Mouse (Mus musculus) midbrain, embryonic 15.5 days (tissue): ENCODE measurements around the gene Manf. TPM values are rescaled to one million over a fixed set of nuclear protein-coding genes. Genes with fewer than 3 reads are reported as not detected.
A peak's percentile ranks its signal among the peaks of the same experiment; 100 is the strongest.

Source experiments
- ATAC-seq: fragments of 200-750 bp; cut with Nextera tagmentation; replicated peaks from 2 replicates; pipeline ENCODE4 v1.8.0; 2017; ENCODE audit warnings: moderate TSS enrichment
- H3K27ac ChIP-seq: fragments of 300-500 bp; sonication (generic); 2 replicates; pipeline ENCODE4 v1.5.1; 2015; ENCODE audit warnings: mild to moderate bottlenecking, inconsistent platforms
- H3K27me3 ChIP-seq: fragments of 300-500 bp; sonication (generic); replicated peaks from 2 replicates; pipeline ENCODE4 v1.6.1; 2015; ENCODE audit warnings: inconsistent platforms
- H3K36me3 ChIP-seq: fragments of 300-500 bp; sonication (generic); replicated peaks from 2 replicates; pipeline ENCODE4 v1.6.1; 2015; ENCODE audit warnings: inconsistent platforms
- H3K4me1 ChIP-seq: fragments of 300-500 bp; sonication (generic); 2 replicates; pipeline ENCODE4 v1.6.1; 2015; ENCODE audit warnings: inconsistent platforms
- H3K4me2 ChIP-seq: fragments of 300-500 bp; sonication (generic); 2 replicates; pipeline ENCODE4 v1.6.1; 2015; ENCODE audit warnings: inconsistent platforms, mild to moderate bottlenecking, moderate library complexity
- H3K4me3 ChIP-seq: fragments of 300-500 bp; sonication (generic); 2 replicates; pipeline ENCODE4 v1.5.1; 2015; ENCODE audit warnings: mild to moderate bottlenecking, inconsistent platforms
- H3K9ac ChIP-seq: fragments of 300-500 bp; sonication (generic); 2 replicates; pipeline ENCODE4 v1.6.1; 2015; ENCODE audit warnings: mild to moderate bottlenecking, inconsistent platforms
- H3K9me3 ChIP-seq: fragments of 300-500 bp; sonication (generic); 2 replicates; pipeline ENCODE4 v1.6.1; 2016; ENCODE audit warnings: inconsistent platforms
- WGBS: fragments of 180-500 bp; shearing (Covaris S2); methylation state at CpG from one replicate; pipeline ENCODE4 v1.1.7; 2015; ENCODE audit warnings: mixed read lengths; 5-methylcytosine and 5-hydroxymethylcytosine counted together
- polyA plus RNA-seq: library from polyadenylated mRNA; unstranded; fragments of >200 nt; fragmentation: Nextera tagmentation; extraction: Ambion mirVana; gene quantifications from 2 replicates; pipeline ENCODE4 v1.2.1, GENCODE M21; 2015

Gene Manf
- polyA plus RNA-seq, 1 experiment from 2014 or later = 168 TPM

- Histone ChIP-seq H3K9ac (no peak overlapping the region), H3K4me3 (no peak overlapping the region), H3K27ac (no peak overlapping the region), H3K9me3 (no peaks in the 10 kb centered on the region), H3K27me3 (no peaks in the 10 kb centered on the region), H3K4me1 (peaks cover 51% of the 10 kb centered on the region), H3K36me3 (peaks cover 40% of the 10 kb centered on the region), H3K4me2 (no peak overlapping the region)
- 54% methylated on average over 4 of the region's 4 CpGs for WGBS
- ATAC-seq = no peak
These were observed 10.6 kb downstream of the Manf start for GRCm38 (mm10) chr9:106881071-106881755.

DNA sequence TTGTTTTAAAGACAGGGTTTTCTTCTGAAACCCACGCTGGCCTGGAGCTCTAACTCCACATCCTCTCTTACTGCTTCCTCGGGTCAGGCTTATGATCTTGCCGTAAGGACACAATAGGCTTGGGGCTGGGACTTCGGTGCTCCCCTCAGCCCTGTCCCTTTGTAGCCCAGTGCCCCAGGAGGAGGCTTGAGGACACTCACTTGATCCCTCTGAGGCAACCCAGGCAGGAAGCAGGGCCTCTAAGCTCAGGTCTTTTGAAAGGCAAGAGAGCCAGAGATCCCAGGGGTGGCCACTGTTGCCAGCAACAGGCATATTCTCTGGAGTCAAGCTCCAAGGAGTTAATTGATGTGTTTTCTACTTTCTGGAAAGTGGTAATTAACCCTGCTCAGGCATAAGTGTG, 12.3 kb downstream of the Manf start:
- H3K27ac ChIP-seq = no peak overlapping the region
- H3K36me3 ChIP-seq = peaks cover 55% of the 10 kb centered on the region
- WGBS = 46% methylated on average over 4 of the region's 4 CpGs
- no peak for ATAC-seq
- H3K27me3 ChIP-seq = no peaks in the 10 kb centered on the region
- H3K4me2 ChIP-seq = no peak overlapping the region
- H3K4me3 ChIP-seq = no peak overlapping the region
- peaks cover 36% of the 10 kb centered on the region for H3K4me1 ChIP-seq
- no peaks in the 10 kb centered on the region for H3K9me3 ChIP-seq
- H3K9ac ChIP-seq = no peak overlapping the region

DNA sequence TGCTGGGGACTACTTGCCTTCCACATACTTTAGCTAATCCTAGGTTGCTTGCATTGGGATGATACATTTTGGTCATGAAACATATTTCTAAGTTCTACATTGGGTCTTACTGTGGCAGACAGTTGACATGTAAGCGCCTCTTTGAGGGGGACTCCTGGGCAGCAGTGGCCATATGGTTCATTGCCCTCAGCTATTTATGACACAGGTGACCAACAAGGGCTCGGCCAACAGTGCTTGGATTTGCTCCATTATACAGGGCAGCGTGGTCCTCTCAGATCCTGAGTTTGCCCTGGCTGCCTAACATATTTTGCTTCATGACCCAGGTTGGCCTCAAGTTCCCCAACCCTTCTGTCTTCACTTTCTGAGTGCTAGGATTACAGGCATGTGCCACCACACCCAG, 15.1 kb downstream of the Manf start:
- H3K9me3 ChIP-seq = no peaks in the 10 kb centered on the region
- H3K4me3 ChIP-seq = no peak overlapping the region
- no peaks in the 10 kb centered on the region for H3K27me3 ChIP-seq
- H3K36me3 ChIP-seq = peaks cover 55% of the 10 kb centered on the region
- H3K4me2 ChIP-seq = no peak overlapping the region
- ATAC-seq = no peak
- H3K27ac ChIP-seq = no peak overlapping the region
- H3K9ac ChIP-seq = no peak overlapping the region
- WGBS = 89% methylated on average over 3 of the region's 3 CpGs
- peaks cover 8% of the 10 kb centered on the region; the same call in 1 of the 2 replicates for H3K4me1 ChIP-seq

DNA sequence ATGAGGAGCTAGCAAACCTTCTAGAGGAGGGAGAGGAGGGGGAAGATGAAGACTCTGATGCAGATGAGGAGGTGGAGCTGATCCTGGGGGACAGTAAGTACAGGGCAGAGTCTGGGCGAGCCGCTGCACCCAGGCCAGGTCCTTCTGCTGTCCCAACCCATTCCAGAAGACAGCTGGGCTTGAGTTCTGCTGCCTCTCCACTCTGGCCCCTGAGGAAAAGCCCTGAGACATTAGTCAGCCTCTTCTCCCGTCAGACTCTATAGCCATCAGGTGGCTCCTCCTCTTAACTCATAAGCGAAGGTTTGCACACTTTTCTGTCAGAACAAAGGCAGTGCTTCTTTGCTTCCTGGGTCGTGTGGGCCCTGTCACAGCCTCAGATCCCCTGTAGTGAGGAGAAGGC, 17.6 kb downstream of the Manf start:
- peaks cover 47% of the 10 kb centered on the region for H3K36me3 ChIP-seq
- no peak for ATAC-seq
- WGBS = 88% methylated on average over 5 of the region's 5 CpGs
- no peak overlapping the region for H3K27ac ChIP-seq
- no peaks in the 10 kb centered on the region for H3K4me1 ChIP-seq
- H3K4me3 ChIP-seq = no peak overlapping the region
- H3K4me2 ChIP-seq = no peak overlapping the region
- H3K9ac ChIP-seq = no peak overlapping the region
- H3K9me3 ChIP-seq = no peaks in the 10 kb centered on the region
- no peaks in the 10 kb centered on the region for H3K27me3 ChIP-seq

GRCm38 (mm10) chr9:106858036-106858435, 33.7 kb downstream of the Manf start:
- Histone ChIP-seq H3K27me3 (no peaks in the 10 kb centered on the region), H3K9me3 (no peaks in the 10 kb centered on the region), H3K27ac (no peak overlapping the region), H3K4me3 (no peak overlapping the region), H3K4me2 (no peak overlapping the region), H3K4me1 (no peaks in the 10 kb centered on the region), H3K36me3 (peaks cover 44% of the 10 kb centered on the region), H3K9ac (no peak overlapping the region)
- ATAC-seq = no peak
- WGBS = 93% methylated on average over 11 of the region's 11 CpGs

GRCm38 (mm10) chr9:106856664-106857063, 35.1 kb downstream of the Manf start:
- H3K9ac ChIP-seq = no peak overlapping the region
- no peak overlapping the region for H3K4me2 ChIP-seq
- no peak overlapping the region for H3K27ac ChIP-seq
- no peak overlapping the region for H3K4me3 ChIP-seq
- H3K27me3 ChIP-seq = no peaks in the 10 kb centered on the region
- 91% methylated on average over 3 of the region's 3 CpGs for WGBS
- no peak for ATAC-seq
- H3K36me3 ChIP-seq = peaks cover 38% of the 10 kb centered on the region
- H3K9me3 ChIP-seq = no peaks in the 10 kb centered on the region
- H3K4me1 ChIP-seq = no peaks in the 10 kb centered on the region

DNA sequence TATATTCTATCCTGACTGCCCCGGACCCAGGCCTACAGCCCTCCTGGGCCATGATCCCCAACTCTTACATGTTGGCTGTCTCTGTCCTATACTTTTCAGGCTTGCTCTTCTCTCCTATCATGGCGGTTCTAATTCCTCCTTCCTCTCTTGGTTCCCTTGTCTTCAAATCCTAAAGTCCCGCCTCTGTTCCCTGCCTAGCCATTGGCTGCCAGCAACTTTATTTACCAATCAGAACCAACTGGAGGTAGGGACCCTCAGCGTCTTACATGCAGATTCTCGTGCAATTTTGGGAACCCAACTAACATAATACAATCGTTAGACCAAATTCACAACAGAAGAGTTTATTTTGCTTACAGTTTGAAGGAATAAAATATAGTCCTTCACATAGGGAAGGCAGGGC, 49.0 kb downstream of the Manf start:
- 97% methylated on average over 6 of the region's 6 CpGs for WGBS
- H3K36me3 ChIP-seq = peaks cover 49% of the 10 kb centered on the region

DNA sequence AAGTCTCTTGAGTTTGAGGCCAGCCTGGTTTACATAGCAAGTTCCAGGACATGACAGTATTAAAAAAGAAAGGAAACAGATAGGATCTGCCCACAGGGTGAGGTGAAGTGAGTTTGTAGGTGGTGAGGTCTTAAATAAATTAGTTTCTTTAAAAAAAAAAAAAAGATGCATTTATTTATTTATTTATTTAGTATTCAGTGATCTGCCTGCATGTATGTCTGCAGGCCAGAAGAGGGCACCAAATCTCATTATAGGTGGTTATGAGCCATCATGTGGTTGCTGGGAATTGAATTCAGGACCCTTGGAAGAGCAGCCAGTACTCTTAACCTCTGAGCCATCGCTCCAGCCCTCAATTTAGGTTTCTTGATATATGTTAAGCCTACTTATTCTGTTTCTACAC, 51.2 kb downstream of the Manf start:
- H3K9ac ChIP-seq = no peak overlapping the region
- no peaks in the 10 kb centered on the region for H3K9me3 ChIP-seq
- no peak overlapping the region for H3K4me3 ChIP-seq
- H3K4me2 ChIP-seq = no peak overlapping the region
- no peak for ATAC-seq
- 98% methylated on average over 1 of the region's 1 CpGs for WGBS
- no peaks in the 10 kb centered on the region for H3K4me1 ChIP-seq
- no peak overlapping the region for H3K27ac ChIP-seq
- peaks cover 51% of the 10 kb centered on the region for H3K36me3 ChIP-seq
- no peaks in the 10 kb centered on the region for H3K27me3 ChIP-seq

More for the DNA sequence above, 49.0 kb downstream of the Manf start:
- Histone ChIP-seq H3K9ac (no peak overlapping the region), H3K4me1 (no peaks in the 10 kb centered on the region), H3K9me3 (no peaks in the 10 kb centered on the region), H3K4me2 (no peak overlapping the region), H3K4me3 (no peak overlapping the region), H3K27me3 (no peaks in the 10 kb centered on the region), H3K27ac (no peak overlapping the region)
- ATAC-seq = no peak

GRCm38 (mm10) chr9:106822381-106823104, 69.2 kb downstream of the Manf start:
- Histone ChIP-seq H3K9ac (peak overlapping the region; percentile 72), H3K36me3 (no peaks in the 10 kb centered on the region), H3K27me3 (no peaks in the 10 kb centered on the region), H3K27ac (peak overlapping the region; percentile 91), H3K4me1 (peaks cover 13% of the 10 kb centered on the region), H3K4me3 (peak overlapping the region; percentile 88), H3K4me2 (peak overlapping the region; percentile 98), H3K9me3 (no peaks in the 10 kb centered on the region)
- 3% methylated on average over 32 of the region's 32 CpGs for WGBS
- ATAC-seq = peak; percentile 68

DNA sequence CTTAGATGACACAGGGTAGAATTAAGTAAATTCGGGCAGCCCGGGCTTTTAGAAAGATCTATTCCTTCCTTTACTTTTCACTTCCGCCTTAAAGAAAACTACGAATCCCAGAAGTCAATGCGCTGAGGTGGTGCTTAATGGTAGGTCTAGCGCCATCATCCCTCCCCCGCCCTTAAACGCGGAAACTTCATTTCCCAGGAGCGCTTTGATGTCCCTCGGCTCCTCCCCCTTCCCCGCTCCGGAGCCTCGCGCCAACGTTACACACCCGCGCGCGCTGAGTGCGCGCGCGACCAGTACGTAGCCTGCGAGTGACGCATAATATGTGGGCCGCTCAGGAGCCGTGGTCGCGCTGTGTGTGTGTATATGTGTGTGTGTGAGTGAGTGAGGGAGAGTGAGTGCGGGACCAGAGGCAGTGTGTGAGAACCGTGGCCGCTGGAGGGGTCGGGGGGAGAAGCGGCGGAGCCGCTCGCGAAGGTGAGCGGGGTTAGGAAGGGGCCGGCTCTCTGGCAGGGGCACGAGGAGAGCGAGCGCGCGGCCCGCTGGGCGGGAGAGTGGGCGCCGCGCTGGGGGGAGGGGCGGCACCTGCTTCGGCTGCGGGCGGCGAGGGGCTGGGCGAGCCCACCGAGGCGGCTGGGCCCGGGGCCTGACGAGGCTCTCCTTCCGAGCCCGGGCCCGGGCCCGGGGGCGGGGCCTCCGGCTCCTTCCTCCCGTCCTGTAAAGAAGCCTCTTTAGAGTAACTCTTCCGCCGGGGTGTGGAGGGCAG, 70.0 kb downstream of the Manf start, which contains the start of gene Dcaf1:
Gene Dcaf1 (plus strand): TSS at position 257 of the 763 bp plus-strand sequence.
- ATAC-seq = peak; percentile 98
- H3K27me3 ChIP-seq = no peaks in the 10 kb centered on the region

DNA sequence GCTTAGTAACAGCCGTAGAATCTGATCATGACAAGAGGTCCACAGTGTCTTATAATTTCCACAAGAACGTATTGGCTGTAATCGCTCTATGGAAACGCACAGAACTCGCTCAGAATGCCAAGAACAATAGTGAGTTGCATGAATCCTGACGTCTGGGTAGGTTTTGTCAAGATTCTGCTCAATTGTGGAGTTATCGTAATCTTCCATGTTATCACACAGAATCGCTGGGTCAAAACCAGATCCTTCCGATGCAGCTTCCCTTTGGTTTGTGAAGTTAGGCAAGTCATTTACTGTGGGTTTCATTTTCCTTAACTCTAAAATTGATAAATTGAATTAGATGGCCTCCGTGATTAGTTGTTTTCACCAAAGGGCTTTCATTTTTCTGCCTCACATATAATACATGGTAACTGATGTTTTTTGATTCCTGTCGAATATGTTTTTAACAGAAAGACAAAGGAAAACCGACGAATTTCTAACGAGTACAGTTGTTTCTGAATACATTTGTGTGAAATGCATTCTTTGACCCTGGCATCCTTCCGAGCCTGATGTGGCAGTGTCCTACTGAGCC, 70.6 kb downstream of the Manf start:
- Histone ChIP-seq H3K9ac (peak overlapping the region; percentile 46), H3K4me3 (peak overlapping the region; percentile 88), H3K9me3 (no peaks in the 10 kb centered on the region), H3K27ac (peak overlapping the region; percentile 61), H3K4me1 (peaks cover 13% of the 10 kb centered on the region), H3K27me3 (no peaks in the 10 kb centered on the region), H3K36me3 (no peaks in the 10 kb centered on the region), H3K4me2 (peak overlapping the region; percentile 57)
- 49% methylated on average over 15 of the region's 15 CpGs for WGBS
- no peak for ATAC-seq

More for the DNA sequence above, 70.0 kb downstream of the Manf start, which contains the start of gene Dcaf1:
- no peaks in the 10 kb centered on the region for H3K36me3 ChIP-seq
- H3K4me2 ChIP-seq = peak within 1 kb of the TSS; percentile 98
- peaks cover 13% of the 10 kb centered on the region for H3K4me1 ChIP-seq
- under 1% methylated on average over 64 of the region's 71 CpGs for WGBS
- H3K9ac ChIP-seq = peak within 1 kb of the TSS; percentile 72
- no peaks in the 10 kb centered on the region for H3K9me3 ChIP-seq
- peak within 1 kb of the TSS; percentile 88 for H3K4me3 ChIP-seq
- H3K27ac ChIP-seq = peak within 1 kb of the TSS; percentile 91

DNA sequence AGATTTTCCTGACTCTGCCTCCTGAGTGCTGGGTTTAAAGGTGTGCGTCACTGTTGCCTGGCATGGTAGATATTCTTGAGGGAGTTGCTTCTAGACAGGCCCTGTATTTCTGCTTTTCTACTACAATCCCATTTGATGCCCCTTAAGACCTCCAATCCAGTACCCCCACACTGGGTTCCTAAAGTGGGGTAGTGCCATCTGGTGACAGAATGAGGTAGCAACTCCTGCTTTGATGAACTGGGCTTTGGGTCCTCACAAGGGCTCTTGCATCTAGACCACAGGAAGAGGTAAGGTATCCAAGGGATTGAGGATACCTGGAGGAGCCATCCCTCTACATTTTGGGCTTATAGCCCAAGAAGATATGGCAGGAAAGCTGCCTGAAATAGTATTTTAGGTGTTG, 72.6 kb downstream of the Manf start:
- 95% methylated on average over 1 of the region's 1 CpGs for WGBS
- H3K4me2 ChIP-seq = no peak overlapping the region
- no peaks in the 10 kb centered on the region for H3K36me3 ChIP-seq
- no peaks in the 10 kb centered on the region for H3K9me3 ChIP-seq
- H3K4me1 ChIP-seq = peaks cover 13% of the 10 kb centered on the region
- ATAC-seq = no peak
- no peak overlapping the region for H3K9ac ChIP-seq
- H3K27ac ChIP-seq = no peak overlapping the region
- H3K27me3 ChIP-seq = no peaks in the 10 kb centered on the region
- H3K4me3 ChIP-seq = no peak overlapping the region
